Mouse (Mus musculus): ENCODE results near the gene Slc8b1. TPM values are rescaled to one million over a fixed set of nuclear protein-coding genes. Genes with fewer than 3 reads are reported as not detected.
A peak's percentile ranks its signal among the peaks of the same experiment; 100 is the strongest.

Slc8b1 gene
- polyA plus RNA-seq, 1 experiment from 2014 or later, result 2.1 TPM

- peaks cover 78% of the 10 kb centered on the region for H3K4me1 ChIP-seq
- peak overlapping the region; percentile 54; the same call in 1 of the 2 replicates for H3K27ac ChIP-seq
- H3K9me3 ChIP-seq (replicated peaks), result no peaks in the 10 kb centered on the region
- no peak overlapping the region for H3K4me3 ChIP-seq
- no peaks in the 10 kb centered on the region for H3K36me3 ChIP-seq (ENCODE audit: poor library complexity, severe bottlenecking)
- 53% methylated on average over 4 of the region's 4 CpGs for WGBS
- H3K9ac ChIP-seq, result no peak overlapping the region
- H3K4me2 ChIP-seq, result no peak overlapping the region
- H3K27me3 ChIP-seq, result no peaks in the 10 kb centered on the region
- ATAC-seq, result no peak
These were observed 52.9 kb downstream of the Slc8b1 start for GRCm38 (mm10) chr5:120563914-120564311.

- peak overlapping the region; percentile 38 for H3K4me2 ChIP-seq
These were observed 54.4 kb downstream of the Slc8b1 start for GRCm38 (mm10) chr5:120565171-120565905.

GRCm38 (mm10) chr5:120566101-120566500 lies 55.1 kb downstream of the Slc8b1 start:
- Histone ChIP-seq H3K9ac (peak overlapping the region; percentile 43; the same call in 1 of the 2 replicates), H3K36me3 (ENCODE audit: poor library complexity, severe bottlenecking) (no peaks in the 10 kb centered on the region), H3K4me2 (peak overlapping the region; percentile 38)

More at GRCm38 (mm10) chr5:120565171-120565905, 54.4 kb downstream of the Slc8b1 start:
- Histone ChIP-seq H3K4me1 (peaks cover 85% of the 10 kb centered on the region), H3K4me3 (no peak overlapping the region), H3K27me3 (no peaks in the 10 kb centered on the region), H3K9ac (peak overlapping the region; percentile 43; the same call in 1 of the 2 replicates), H3K27ac (peak overlapping the region; percentile 97), H3K9me3 (replicated peaks) (no peaks in the 10 kb centered on the region), H3K36me3 (ENCODE audit: poor library complexity, severe bottlenecking) (no peaks in the 10 kb centered on the region)
- WGBS, result 19% methylated on average over 15 of the region's 15 CpGs
- no peak for ATAC-seq

GRCm38 (mm10) chr5:120566681-120567252 lies 55.8 kb downstream of the Slc8b1 start:
- H3K9ac ChIP-seq, result peak overlapping the region; percentile 43

More at GRCm38 (mm10) chr5:120566101-120566500, 55.1 kb downstream of the Slc8b1 start:
- Histone ChIP-seq H3K9me3 (replicated peaks) (no peaks in the 10 kb centered on the region), H3K27me3 (no peaks in the 10 kb centered on the region), H3K4me3 (no peak overlapping the region), H3K4me1 (peaks cover 85% of the 10 kb centered on the region), H3K27ac (peak overlapping the region; percentile 97)
- peak; percentile 83 for ATAC-seq
- 9% methylated on average over 5 of the region's 5 CpGs for WGBS

GRCm38 (mm10) chr5:120567253-120567701 lies 56.3 kb downstream of the Slc8b1 start:
- 13% methylated on average over 21 of the region's 21 CpGs for WGBS
- H3K4me2 ChIP-seq, result peak overlapping the region; percentile 38
- peak; percentile 25; the same call in 1 of the 2 replicates for ATAC-seq

More at GRCm38 (mm10) chr5:120566681-120567252, 55.8 kb downstream of the Slc8b1 start:
- Histone ChIP-seq H3K27ac (peak overlapping the region; percentile 97), H3K4me2 (peak overlapping the region; percentile 38), H3K4me1 (peaks cover 89% of the 10 kb centered on the region), H3K9me3 (replicated peaks) (no peaks in the 10 kb centered on the region), H3K36me3 (ENCODE audit: poor library complexity, severe bottlenecking) (no peaks in the 10 kb centered on the region), H3K4me3 (no peak overlapping the region), H3K27me3 (no peaks in the 10 kb centered on the region)
- WGBS, result 34% methylated on average over 9 of the region's 9 CpGs
- peak; percentile 22 for ATAC-seq

GRCm38 (mm10) chr5:120567761-120568211 lies 56.8 kb downstream of the Slc8b1 start:
- peak overlapping the region; percentile 43 for H3K9ac ChIP-seq
- H3K4me1 ChIP-seq, result peaks cover 89% of the 10 kb centered on the region
- peak; percentile 41 for ATAC-seq
- H3K27ac ChIP-seq, result peak overlapping the region; percentile 97
- H3K27me3 ChIP-seq, result no peaks in the 10 kb centered on the region
- no peaks in the 10 kb centered on the region for H3K36me3 ChIP-seq (ENCODE audit: poor library complexity, severe bottlenecking)
- H3K4me3 ChIP-seq, result no peak overlapping the region
- H3K4me2 ChIP-seq, result peak overlapping the region; percentile 38
- 23% methylated on average over 14 of the region's 14 CpGs for WGBS
- no peaks in the 10 kb centered on the region for H3K9me3 ChIP-seq (replicated peaks)

More at GRCm38 (mm10) chr5:120567253-120567701, 56.3 kb downstream of the Slc8b1 start:
- Histone ChIP-seq H3K27ac (peak overlapping the region; percentile 97), H3K27me3 (no peaks in the 10 kb centered on the region), H3K4me1 (peaks cover 91% of the 10 kb centered on the region), H3K36me3 (ENCODE audit: poor library complexity, severe bottlenecking) (no peaks in the 10 kb centered on the region), H3K4me3 (no peak overlapping the region), H3K9me3 (replicated peaks) (no peaks in the 10 kb centered on the region), H3K9ac (peak overlapping the region; percentile 43)

- no peak for ATAC-seq
- 40% methylated on average over 9 of the region's 9 CpGs for WGBS
- Histone ChIP-seq H3K36me3 (ENCODE audit: poor library complexity, severe bottlenecking) (no peaks in the 10 kb centered on the region), H3K4me3 (no peak overlapping the region), H3K4me2 (peak overlapping the region; percentile 38), H3K27me3 (no peaks in the 10 kb centered on the region), H3K4me1 (peaks cover 83% of the 10 kb centered on the region), H3K9ac (peak overlapping the region; percentile 43; the same call in 1 of the 2 replicates), H3K27ac (peak overlapping the region; percentile 97), H3K9me3 (replicated peaks) (no peaks in the 10 kb centered on the region)
These were observed 57.4 kb downstream of the Slc8b1 start for GRCm38 (mm10) chr5:120568336-120568768.

- Histone ChIP-seq H3K9me3 (replicated peaks) (no peaks in the 10 kb centered on the region), H3K27ac (peak overlapping the region; percentile 97), H3K4me1 (peaks cover 77% of the 10 kb centered on the region), H3K27me3 (no peaks in the 10 kb centered on the region), H3K9ac (peak overlapping the region; percentile 43; the same call in 1 of the 2 replicates), H3K36me3 (ENCODE audit: poor library complexity, severe bottlenecking) (no peaks in the 10 kb centered on the region), H3K4me3 (no peak overlapping the region), H3K4me2 (peak overlapping the region; percentile 38; the same call in 1 of the 2 replicates)
- ATAC-seq, result no peak
- WGBS, result 92% methylated on average over 4 of the region's 4 CpGs
These were observed 58.0 kb downstream of the Slc8b1 start for GRCm38 (mm10) chr5:120568964-120569363.

GRCm38 (mm10) chr5:120569791-120570190 lies 58.8 kb downstream of the Slc8b1 start:
- H3K4me3 ChIP-seq, result no peak overlapping the region
- H3K9ac ChIP-seq, result no peak overlapping the region
- no peaks in the 10 kb centered on the region for H3K9me3 ChIP-seq (replicated peaks)
- H3K27ac ChIP-seq, result no peak overlapping the region
- no peaks in the 10 kb centered on the region for H3K36me3 ChIP-seq (ENCODE audit: poor library complexity, severe bottlenecking)
- ATAC-seq, result no peak
- WGBS, result 95% methylated on average over 3 of the region's 3 CpGs
- peaks cover 69% of the 10 kb centered on the region for H3K4me1 ChIP-seq
- H3K4me2 ChIP-seq, result no peak overlapping the region
- no peaks in the 10 kb centered on the region for H3K27me3 ChIP-seq

GRCm38 (mm10) chr5:120570289-120570897 lies 59.4 kb downstream of the Slc8b1 start:
- WGBS, result 80% methylated on average over 11 of the region's 11 CpGs
- Histone ChIP-seq H3K9ac (no peak overlapping the region), H3K27ac (no peak overlapping the region), H3K9me3 (replicated peaks) (no peaks in the 10 kb centered on the region), H3K4me1 (peaks cover 63% of the 10 kb centered on the region), H3K27me3 (no peaks in the 10 kb centered on the region), H3K36me3 (ENCODE audit: poor library complexity, severe bottlenecking) (no peaks in the 10 kb centered on the region), H3K4me3 (no peak overlapping the region), H3K4me2 (no peak overlapping the region)
- ATAC-seq, result no peak

- H3K9ac ChIP-seq, result 0 out of 2 replicates have a peak overlapping the region, but pooled peaks have one; percentile 8
- no peak for ATAC-seq
- no peaks in the 10 kb centered on the region for H3K9me3 ChIP-seq (replicated peaks)
- H3K27ac ChIP-seq, result no peak overlapping the region
- no peak overlapping the region for H3K4me2 ChIP-seq
- 65% methylated on average over 14 of the region's 14 CpGs for WGBS
- H3K4me1 ChIP-seq, result peaks cover 55% of the 10 kb centered on the region
- H3K4me3 ChIP-seq, result no peak overlapping the region
- no peaks in the 10 kb centered on the region for H3K36me3 ChIP-seq (ENCODE audit: poor library complexity, severe bottlenecking)
- no peaks in the 10 kb centered on the region for H3K27me3 ChIP-seq
These were observed 60.2 kb downstream of the Slc8b1 start for GRCm38 (mm10) chr5:120571056-120571740.
